Comparison of ENCODE assay signal across 8 mouse cellular contexts in genomic region chr7:141562852-141563427, GRCm38 (mm10). TPM values are rescaled to one million over a fixed set of nuclear protein-coding genes. Genes with fewer than 3 reads are reported as not detected.
DNase-seq lines count a peak whose midpoint lies in the region; ATAC-seq and TF ChIP-seq lines count a peak whose summit lies in the region.

No protein-coding gene starts in this region.

- under 1% methylated on average over 21 of the region's 21 CpGs for WGBS in midbrain, embryonic 12.5 days

- peak; percentile 8; the same call in 1 of the 2 replicates for ATAC-seq in midbrain, embryonic 12.5 days (ENCODE audit: low FRiP score, low read depth)

- H3K27me3 ChIP-seq in midbrain, embryonic 12.5 days = peaks cover 4% of the 10 kb centered on the region; the same call in 1 of the 2 replicates
- no peaks in the 10 kb centered on the region for H3K27me3 ChIP-seq in splenic B cell, adult 2 months (ENCODE audit: control insufficient read depth, insufficient read depth, low read length, poor library complexity, severe bottlenecking)

- TF ChIP-seq CTCF in cortical plate, adult 2 months (IDR thresholded peaks at IDR 0.05; ENCODE audit: extremely low read depth, insufficient read depth, low read length) = no peak

- H3K9ac ChIP-seq in midbrain, embryonic 12.5 days (replicated peaks) = peak overlapping the region; percentile 98

- peaks cover 7% of the 10 kb centered on the region for H3K4me1 ChIP-seq in cortical plate, adult 2 months (ENCODE audit: control insufficient read depth, insufficient read depth, low read length)
- H3K4me1 ChIP-seq in midbrain, embryonic 12.5 days = peaks cover 34% of the 10 kb centered on the region

- no peaks in the 10 kb centered on the region for H3K9me3 ChIP-seq in midbrain, embryonic 12.5 days

- DNase-seq in left cerebral cortex, adult 18-20 months (ENCODE audit: low spot score in 2 of 2) = peak; percentile 40 to 56
- no peak for DNase-seq in left cerebral cortex, adult 11 months (ENCODE audit: low spot score)
- peak; percentile 31 for DNase-seq in gastrocnemius, postnatal 10 days
- peak; percentile 74 for DNase-seq in induced T-regulatory cell, adult 2 months (ENCODE audit: low read depth)
- DNase-seq in left cerebral cortex, postnatal 25 days (ENCODE audit: low spot score in 2 of 2) = peak; percentile 43 to 70
- DNase-seq in splenic B cell, adult 2 months (ENCODE audit: low read depth, low spot score) = peak; percentile 20

- no peak for TF ChIP-seq POLR2A in cortical plate, adult 2 months (IDR thresholded peaks at IDR 0.05; ENCODE audit: extremely low read depth, insufficient read depth, low read length)

- peak overlapping the region; percentile 86 for H3K4me2 ChIP-seq in midbrain, embryonic 12.5 days (replicated peaks)

- H3K4me3 ChIP-seq in cortical plate, adult 2 months (ENCODE audit: insufficient read depth, low read length) = peak overlapping the region; percentile 97
- peak overlapping the region; percentile 95 for H3K4me3 ChIP-seq in midbrain, embryonic 12.5 days

- no peak overlapping the region; the same call in 1 of the 2 replicates for H3K27ac ChIP-seq in cortical plate, adult 2 months (ENCODE audit: insufficient read depth, low read length)
- H3K27ac ChIP-seq in midbrain, embryonic 12.5 days (replicated peaks) = peak overlapping the region; percentile 89; the same call in 1 of the 2 replicates

- intact Hi-C loops in left cerebral cortex, postnatal 25 days (cut with DNase I) = loop anchor here (1.0 to 5.0 kb wide), 2 partner anchors 23 to 44 kb away; no protein-coding TSS in a partner anchor

- H3K36me3 ChIP-seq in midbrain, embryonic 12.5 days = peaks cover 5% of the 10 kb centered on the region
- H3K36me3 ChIP-seq in splenic B cell, adult 2 months (ENCODE audit: control insufficient read depth, insufficient read depth, low read length, poor library complexity, severe bottlenecking) = no peaks in the 10 kb centered on the region

RNA-seq across cellular contexts. Expression of gene Ap2a2, which starts 1.0 kb away (rescaled TPM):
- 100 to 1,000 TPM; 198 to 218 TPM for total RNA-seq in left cerebral cortex, adult 18-20 months (2021)
- 70.2 and 75.7 TPM in 2 replicates for polyA plus RNA-seq in cortical plate, adult 2 months (2012; rRNA removed)
- 10 to 100 TPM; 45.1 to 48.9 TPM for total RNA-seq in gastrocnemius, postnatal 10 days (2021)
- total RNA-seq in left cerebral cortex, postnatal 25 days (2021) = 100 to 1,000 TPM; 194 to 208 TPM
- 109 and 113 TPM in 2 replicates for polyA plus RNA-seq in midbrain, embryonic 12.5 days (2016; fragmentation: Nextera tagmentation; extraction: Ambion mirVana)

RNA-seq across cellular contexts. Expression of gene Chid1, which starts 23.3 kb away (rescaled TPM):
- 10 to 100 TPM; 60.4 to 72.2 TPM for total RNA-seq in left cerebral cortex, adult 18-20 months (2021)
- polyA plus RNA-seq in cortical plate, adult 2 months (2012; rRNA removed) = 43.0 and 48.8 TPM in 2 replicates
- 10 to 100 TPM; 22.7 to 22.8 TPM for total RNA-seq in gastrocnemius, postnatal 10 days (2021)
- 10 to 100 TPM; 66.7 to 68.0 TPM for total RNA-seq in left cerebral cortex, postnatal 25 days (2021)
- 29.3 and 30.2 TPM in 2 replicates for polyA plus RNA-seq in midbrain, embryonic 12.5 days (2016; fragmentation: Nextera tagmentation; extraction: Ambion mirVana)
